ENCODE assay signal across 20 mouse cellular contexts in the genomic region with DNA sequence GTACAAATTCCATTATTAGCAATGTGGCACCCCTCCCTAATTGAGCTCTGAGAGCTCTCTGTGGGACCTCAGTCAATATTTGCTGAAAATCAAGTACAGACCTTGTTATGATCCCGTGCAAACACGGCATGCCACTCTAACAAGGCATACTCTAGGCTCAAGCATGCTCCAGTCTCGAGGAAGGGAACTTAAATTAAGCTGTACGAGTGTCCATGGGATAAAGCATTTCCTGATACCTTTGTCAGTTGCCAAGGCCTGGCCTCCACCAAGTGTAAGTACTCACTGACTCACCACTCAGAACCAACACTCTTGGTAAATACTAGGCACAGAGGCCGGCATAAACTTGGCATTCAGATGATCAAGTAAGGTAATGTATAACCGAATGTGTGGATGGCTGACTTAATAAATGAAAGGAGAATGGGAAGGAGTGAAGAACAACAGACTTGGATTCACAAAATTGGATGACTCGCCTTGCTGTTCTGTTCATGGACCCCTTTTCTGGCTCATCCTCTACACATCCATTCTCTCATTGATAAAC. TPM values are rescaled to one million over a fixed set of nuclear protein-coding genes. Genes with fewer than 3 reads are reported as not detected.
DNase-seq lines count a peak whose midpoint lies in the region; ATAC-seq lines count a peak whose summit lies in the region.
"Had no signal": no experiment of that assay in that cellular context is flagged by ENCODE, and none has a peak within 500 bp of the region (broad histone marks: within the 10 kb centered on the region; RNA-seq: fewer than 3 reads in every experiment).

No protein-coding gene starts in this region.

- 83% methylated on average over 7 of the region's 7 CpGs for WGBS in kidney, embryonic 16.5 days
- WGBS in stomach, embryonic 16.5 days, result 55% methylated on average over 7 of the region's 7 CpGs
- 82% methylated on average over 7 of the region's 7 CpGs for WGBS in heart, embryonic 10.5 days

- H3K36me3 ChIP-seq in kidney, embryonic 16.5 days (ENCODE audit: insufficient read depth, low read length), result no peaks in the 10 kb centered on the region
- no peaks in the 10 kb centered on the region for H3K36me3 ChIP-seq in stomach, embryonic 16.5 days (ENCODE audit: control insufficient read depth, insufficient read depth, low read length)
- no peaks in the 10 kb centered on the region for H3K36me3 ChIP-seq in heart, embryonic 10.5 days
- H3K36me3 ChIP-seq: embryonic facial prominence, embryonic 15.5 days; forebrain, embryonic 10.5 days; hindbrain, embryonic 10.5 days; limb, embryonic 13.5 days; liver, embryonic 13.5 days; midbrain, embryonic 13.5 days; neural tube, embryonic 12.5 days had no signal

- H3K9me3 ChIP-seq in kidney, embryonic 16.5 days (ENCODE audit: low read length), result no peaks in the 10 kb centered on the region
- H3K9me3 ChIP-seq in stomach, embryonic 16.5 days (replicated peaks; ENCODE audit: control insufficient read depth, low read length), result no peaks in the 10 kb centered on the region
- H3K9me3 ChIP-seq in heart, embryonic 10.5 days, result no peaks in the 10 kb centered on the region
- H3K9me3 ChIP-seq: embryonic facial prominence, embryonic 15.5 days; forebrain, embryonic 10.5 days; hindbrain, embryonic 10.5 days; limb, embryonic 13.5 days; liver, embryonic 13.5 days; midbrain, embryonic 13.5 days; neural tube, embryonic 12.5 days had no signal

- ATAC-seq in kidney, embryonic 16.5 days (ENCODE audit: low FRiP score, low TSS enrichment), result no peak
- ATAC-seq in stomach, embryonic 16.5 days (ENCODE audit: insufficient read depth, low FRiP score), result peak; percentile 93
- ATAC-seq in CD4-positive, CD25-positive, alpha-beta regulatory T cell, adult 4 months, result no peak
- ATAC-seq: midbrain, embryonic 13.5 days had no signal

- H3K4me1 ChIP-seq in kidney, embryonic 16.5 days (ENCODE audit: insufficient read depth, low read length), result no peaks in the 10 kb centered on the region
- H3K4me1 ChIP-seq in stomach, embryonic 16.5 days (ENCODE audit: control insufficient read depth, insufficient read depth, low read length), result no peaks in the 10 kb centered on the region
- no peaks in the 10 kb centered on the region for H3K4me1 ChIP-seq in heart, embryonic 10.5 days
- H3K4me1 ChIP-seq: embryonic facial prominence, embryonic 15.5 days; limb, embryonic 13.5 days; liver, embryonic 13.5 days; midbrain, embryonic 13.5 days; neural tube, embryonic 12.5 days had no signal

- H3K27ac ChIP-seq in kidney, embryonic 16.5 days (ENCODE audit: low read length), result no peak overlapping the region
- no peak overlapping the region for H3K27ac ChIP-seq in stomach, embryonic 16.5 days (ENCODE audit: low read length)
- H3K27ac ChIP-seq in heart, embryonic 10.5 days, result no peak overlapping the region
- H3K27ac ChIP-seq: embryonic facial prominence, embryonic 15.5 days; forebrain, embryonic 10.5 days; gastrocnemius, adult 2 months; hindbrain, embryonic 10.5 days; limb, embryonic 13.5 days; liver, embryonic 13.5 days; midbrain, embryonic 13.5 days; neural tube, embryonic 12.5 days had no signal

- H3K9ac ChIP-seq in kidney, embryonic 16.5 days (replicated peaks; ENCODE audit: low read length), result no peak overlapping the region
- no peak overlapping the region for H3K9ac ChIP-seq in stomach, embryonic 16.5 days (ENCODE audit: low read length)
- H3K9ac ChIP-seq: embryonic facial prominence, embryonic 15.5 days; limb, embryonic 13.5 days; liver, embryonic 13.5 days; midbrain, embryonic 13.5 days; neural tube, embryonic 12.5 days had no signal

- H3K27me3 ChIP-seq in kidney, embryonic 16.5 days (ENCODE audit: insufficient read depth, low read length), result no peaks in the 10 kb centered on the region
- no peaks in the 10 kb centered on the region for H3K27me3 ChIP-seq in stomach, embryonic 16.5 days (ENCODE audit: control insufficient read depth, insufficient read depth, low read length)
- H3K27me3 ChIP-seq in heart, embryonic 10.5 days (ENCODE audit: insufficient read depth, poor library complexity, severe bottlenecking), result no peaks in the 10 kb centered on the region
- H3K27me3 ChIP-seq: embryonic facial prominence, embryonic 15.5 days; limb, embryonic 13.5 days; liver, embryonic 13.5 days; midbrain, embryonic 13.5 days; neural tube, embryonic 12.5 days had no signal

- peak; percentile 3 for DNase-seq in kidney, adult 18-20 months
- DNase-seq in kidney, postnatal 36 days, result peak; percentile 8 to 21
- peak; percentile 26 for DNase-seq in lung, postnatal 10 days
- DNase-seq in spleen, postnatal 14 days (ENCODE audit: low spot score in 2 of 2), result no peak
- DNase-seq in heart, embryonic 10.5 days (ENCODE audit: low spot score), result no peak
- DNase-seq: cerebellum, adult 18-20 months; cerebellum, postnatal 25 days; gastrocnemius, adult 2 months; liver, embryonic 13.5 days; right cerebral cortex, adult 18-20 months; thymus, adult 2 months had no signal

- H3K4me2 ChIP-seq in kidney, embryonic 16.5 days (replicated peaks; ENCODE audit: low read depth, low read length), result no peak overlapping the region
- no peak overlapping the region for H3K4me2 ChIP-seq in stomach, embryonic 16.5 days (ENCODE audit: low read depth, low read length)
- H3K4me2 ChIP-seq: embryonic facial prominence, embryonic 15.5 days; limb, embryonic 13.5 days; liver, embryonic 13.5 days; midbrain, embryonic 13.5 days; neural tube, embryonic 12.5 days had no signal

- no peak overlapping the region for H3K4me3 ChIP-seq in kidney, embryonic 16.5 days (ENCODE audit: low read length)
- H3K4me3 ChIP-seq in stomach, embryonic 16.5 days (replicated peaks; ENCODE audit: low read length), result no peak overlapping the region
- H3K4me3 ChIP-seq in heart, embryonic 10.5 days, result no peak overlapping the region
- H3K4me3 ChIP-seq: embryonic facial prominence, embryonic 15.5 days; forebrain, embryonic 10.5 days; gastrocnemius, adult 2 months; hindbrain, embryonic 10.5 days; limb, embryonic 13.5 days; liver, embryonic 13.5 days; midbrain, embryonic 13.5 days; neural tube, embryonic 12.5 days had no signal

RNA-seq across cellular contexts. Expression of a gene that starts 42.0 kb away (rescaled TPM):
- 6.5 and 6.9 TPM in 2 replicates for polyA plus RNA-seq in kidney, embryonic 16.5 days (2015; fragmentation: Nextera tagmentation; extraction: Ambion mirVana)
- 0.62 and 0.80 TPM in 2 replicates for polyA plus RNA-seq in stomach, embryonic 16.5 days (2015; fragmentation: Nextera tagmentation; extraction: Ambion mirVana)
- not detected for polyA plus RNA-seq in CD4-positive, CD25-positive, alpha-beta regulatory T cell, adult 4 months (2017; shearing (Covaris generic))
- polyA plus RNA-seq in heart, embryonic 10.5 days (2016; fragmentation: Nextera tagmentation; extraction: Ambion mirVana), result 0.84 and 1.9 TPM in 2 replicates
- polyA plus RNA-seq: liver, embryonic 13.5 days had no signal

Comparison
In these comparisons a context has a peak if more than half of its experiments do, and no peak if none do; other contexts are left out.
1. DNase-seq: peak in kidney, adult 18-20 months (single experiment), kidney, postnatal 36 days (2 of 2) and lung, postnatal 10 days (single experiment); none in spleen, postnatal 14 days (0 of 2) and heart, embryonic 10.5 days (single experiment).